Mouse (Mus musculus) heart, embryonic 11.5 days (tissue): Measurements from ENCODE around the gene Otc. TPM values are rescaled to one million over a fixed set of nuclear protein-coding genes. Genes with fewer than 3 reads are reported as not detected.

Source experiments
- ATAC-seq: fragments of 200-750 bp; cut with Nextera tagmentation; replicated peaks from 2 replicates; pipeline ENCODE4 v1.8.0; 2017; ENCODE audit warnings: moderate library complexity; ENCODE audit not compliant: insufficient number of reproducible peaks, low FRiP score, low TSS enrichment
- H3K27ac ChIP-seq: fragments of 300-500 bp; sonication (generic); 2 replicates; pipeline ENCODE4 v1.5.1; 2014; ENCODE audit warnings: mild to moderate bottlenecking, low read depth, low read length
- H3K27me3 ChIP-seq: fragments of 300-500 bp; sonication (generic); 2 replicates; pipeline ENCODE4 v1.6.1; 2014; ENCODE audit warnings: mild to moderate bottlenecking, low read length, mixed read lengths; ENCODE audit not compliant: control insufficient read depth, insufficient read depth
- H3K36me3 ChIP-seq: fragments of 300-500 bp; sonication (generic); 2 replicates; pipeline ENCODE4 v1.6.1; 2014; ENCODE audit warnings: mild to moderate bottlenecking, low read length, moderate library complexity, mixed read lengths; ENCODE audit not compliant: control insufficient read depth, insufficient read depth
- H3K4me1 ChIP-seq: fragments of 300-500 bp; sonication (generic); 2 replicates; pipeline ENCODE4 v1.6.1; 2014; ENCODE audit warnings: low read length; ENCODE audit not compliant: control insufficient read depth, insufficient read depth
- H3K4me2 ChIP-seq: fragments of 300-500 bp; sonication (generic); 2 replicates; pipeline ENCODE4 v1.6.1; 2014; ENCODE audit warnings: mild to moderate bottlenecking, moderate library complexity
- H3K4me3 ChIP-seq: fragments of 300-500 bp; sonication (generic); 2 replicates; pipeline ENCODE4 v1.5.1; 2014; ENCODE audit warnings: low read depth, low read length
- H3K9ac ChIP-seq: fragments of 300-500 bp; sonication (generic); 2 replicates; pipeline ENCODE4 v1.6.1; 2014; ENCODE audit warnings: mild to moderate bottlenecking, low read depth, low read length, moderate library complexity
- H3K9me3 ChIP-seq: fragments of 300-500 bp; sonication (generic); replicated peaks from 2 replicates; pipeline ENCODE4 v1.6.1; 2016; ENCODE audit warnings: low read length; ENCODE audit not compliant: control insufficient read depth
- WGBS: fragments of 180-500 bp; shearing (Covaris S2); extraction: QIAGEN DNeasy Blood & Tissue Kit; methylation state at CpG from one replicate; pipeline ENCODE4 v1.1.7; 2014; ENCODE audit not compliant: insufficient replicate concordance; 5-methylcytosine and 5-hydroxymethylcytosine counted together
- polyA plus RNA-seq: library from polyadenylated mRNA; unstranded; fragments of >200 nt; fragmentation: Nextera tagmentation; extraction: Ambion mirVana; gene quantifications from 2 replicates; pipeline ENCODE4 v1.2.1, GENCODE M21; 2014

Otc gene
- polyA plus RNA-seq, 1 experiment from 2014 or later: 0.21 TPM

GRCm38 (mm10) chrX:10251357-10251756 lies 748 bp upstream of the Otc start:
- H3K4me1 ChIP-seq: no peaks in the 10 kb centered on the region
- ATAC-seq: no peak
- H3K4me2 ChIP-seq: no peak overlapping the region
- H3K36me3 ChIP-seq: no peaks in the 10 kb centered on the region
- no peaks in the 10 kb centered on the region for H3K27me3 ChIP-seq
- H3K9ac ChIP-seq: no peak overlapping the region
- no peak overlapping the region for H3K27ac ChIP-seq
- H3K4me3 ChIP-seq: no peak overlapping the region
- H3K9me3 ChIP-seq: no peaks in the 10 kb centered on the region

GRCm38 (mm10) chrX:10257774-10258173 lies 5.7 kb downstream of the Otc start:
- no peaks in the 10 kb centered on the region for H3K36me3 ChIP-seq
- no peak overlapping the region for H3K4me3 ChIP-seq
- H3K9me3 ChIP-seq: no peaks in the 10 kb centered on the region
- H3K4me1 ChIP-seq: no peaks in the 10 kb centered on the region
- no peak overlapping the region for H3K9ac ChIP-seq
- no peak overlapping the region for H3K27ac ChIP-seq
- H3K27me3 ChIP-seq: no peaks in the 10 kb centered on the region
- 65% methylated on average over 1 of the region's 1 CpGs for WGBS
- H3K4me2 ChIP-seq: no peak overlapping the region
- no peak for ATAC-seq

GRCm38 (mm10) chrX:10258260-10258659 lies 6.2 kb downstream of the Otc start:
- Histone ChIP-seq H3K4me3 (no peak overlapping the region), H3K9me3 (no peaks in the 10 kb centered on the region), H3K36me3 (no peaks in the 10 kb centered on the region), H3K27ac (no peak overlapping the region), H3K4me1 (no peaks in the 10 kb centered on the region), H3K9ac (no peak overlapping the region), H3K4me2 (no peak overlapping the region), H3K27me3 (no peaks in the 10 kb centered on the region)
- no peak for ATAC-seq
- 70% methylated on average over 5 of the region's 5 CpGs for WGBS

GRCm38 (mm10) chrX:10268308-10268707 lies 16.2 kb downstream of the Otc start:
- Histone ChIP-seq H3K36me3 (no peaks in the 10 kb centered on the region), H3K27ac (no peak overlapping the region), H3K4me3 (no peak overlapping the region), H3K9me3 (no peaks in the 10 kb centered on the region), H3K4me1 (no peaks in the 10 kb centered on the region), H3K4me2 (no peak overlapping the region), H3K9ac (no peak overlapping the region), H3K27me3 (no peaks in the 10 kb centered on the region)
- 72% methylated on average over 3 of the region's 3 CpGs for WGBS
- ATAC-seq: no peak

- Histone ChIP-seq H3K27ac (no peak overlapping the region), H3K27me3 (no peaks in the 10 kb centered on the region), H3K4me3 (no peak overlapping the region), H3K4me2 (no peak overlapping the region), H3K4me1 (no peaks in the 10 kb centered on the region), H3K9me3 (no peaks in the 10 kb centered on the region), H3K36me3 (no peaks in the 10 kb centered on the region), H3K9ac (no peak overlapping the region)
- ATAC-seq: no peak
- WGBS: 84% methylated on average over 4 of the region's 4 CpGs
Measured at GRCm38 (mm10) chrX:10268761-10269437, 16.8 kb downstream of the Otc start.

GRCm38 (mm10) chrX:10297341-10297740 lies 45.2 kb downstream of the Otc start:
- WGBS: 82% methylated on average over 14 of the region's 14 CpGs
- Histone ChIP-seq H3K9ac (no peak overlapping the region), H3K9me3 (no peaks in the 10 kb centered on the region), H3K4me1 (no peaks in the 10 kb centered on the region), H3K27ac (no peak overlapping the region), H3K36me3 (no peaks in the 10 kb centered on the region), H3K4me2 (no peak overlapping the region), H3K4me3 (no peak overlapping the region), H3K27me3 (no peaks in the 10 kb centered on the region)
- no peak for ATAC-seq

GRCm38 (mm10) chrX:10318176-10318575 lies 66.1 kb downstream of the Otc start:
- H3K4me2 ChIP-seq: no peak overlapping the region
- H3K9me3 ChIP-seq: no peaks in the 10 kb centered on the region
- H3K9ac ChIP-seq: no peak overlapping the region
- H3K27me3 ChIP-seq: no peaks in the 10 kb centered on the region
- H3K27ac ChIP-seq: no peak overlapping the region
- no peaks in the 10 kb centered on the region for H3K36me3 ChIP-seq
- H3K4me3 ChIP-seq: no peak overlapping the region
- WGBS: 73% methylated on average over 4 of the region's 4 CpGs
- H3K4me1 ChIP-seq: no peaks in the 10 kb centered on the region
- ATAC-seq: no peak

GRCm38 (mm10) chrX:10330246-10330645 lies 78.1 kb downstream of the Otc start:
- H3K9me3 ChIP-seq: no peaks in the 10 kb centered on the region
- no peak overlapping the region for H3K9ac ChIP-seq
- H3K36me3 ChIP-seq: no peaks in the 10 kb centered on the region
- 61% methylated on average over 1 of the region's 1 CpGs for WGBS
- no peak overlapping the region for H3K27ac ChIP-seq
- no peak overlapping the region for H3K4me2 ChIP-seq
- no peaks in the 10 kb centered on the region for H3K27me3 ChIP-seq
- no peak for ATAC-seq
- no peaks in the 10 kb centered on the region for H3K4me1 ChIP-seq
- no peak overlapping the region for H3K4me3 ChIP-seq

- Histone ChIP-seq H3K4me2 (no peak overlapping the region), H3K27me3 (no peaks in the 10 kb centered on the region), H3K9me3 (no peaks in the 10 kb centered on the region), H3K36me3 (no peaks in the 10 kb centered on the region), H3K4me1 (no peaks in the 10 kb centered on the region), H3K27ac (no peak overlapping the region), H3K9ac (no peak overlapping the region), H3K4me3 (no peak overlapping the region)
- no peak for ATAC-seq
- WGBS: 78% methylated on average over 1 of the region's 1 CpGs
Measured at GRCm38 (mm10) chrX:10331749-10332148, 79.6 kb downstream of the Otc start.
